Mouse (Mus musculus): ENCODE data around the gene Tdrd5. TPM values are rescaled to one million over a fixed set of nuclear protein-coding genes. Genes with fewer than 3 reads are reported as not detected.

Gene Tdrd5
- polyA plus RNA-seq, 1 experiment from 2014 or later: 0.49 TPM

DNA sequence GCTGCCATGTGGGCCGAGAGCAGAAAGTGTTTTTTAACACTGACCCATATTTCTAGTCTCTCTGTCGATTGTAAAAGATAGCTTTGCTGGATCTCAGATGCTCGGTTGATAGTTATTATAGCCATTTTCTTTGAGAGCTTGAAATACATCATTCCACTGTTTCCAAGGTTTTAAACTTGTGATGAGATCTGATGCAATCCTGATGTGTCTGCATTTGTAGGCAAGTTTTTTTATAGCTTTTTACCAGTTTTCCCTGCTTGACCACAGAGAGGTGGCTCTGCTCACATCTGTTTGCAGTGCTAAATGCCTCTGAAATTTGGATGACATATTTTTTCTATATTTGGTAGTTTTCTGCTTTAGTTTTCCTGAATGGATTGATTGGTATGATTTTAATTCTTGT is 55.6 kb downstream of the Tdrd5 start:
- WGBS: 62% methylated on average over 3 of the region's 3 CpGs
- H3K36me3 ChIP-seq (ENCODE audit: control insufficient read depth, insufficient read depth, low read length): no peaks in the 10 kb centered on the region
- H3K4me2 ChIP-seq (replicated peaks; ENCODE audit: low read depth, low read length): no peak overlapping the region
- no peak overlapping the region for H3K9ac ChIP-seq (replicated peaks; ENCODE audit: low read depth, low read length)
- H3K4me1 ChIP-seq (ENCODE audit: control insufficient read depth, insufficient read depth, low read length): no peaks in the 10 kb centered on the region
- no peaks in the 10 kb centered on the region for H3K9me3 ChIP-seq (ENCODE audit: control insufficient read depth, low read depth, low read length)
- no peak for ATAC-seq (ENCODE audit: insufficient number of reproducible peaks, insufficient read depth, low FRiP score, low read depth)
- no peak overlapping the region for H3K4me3 ChIP-seq (ENCODE audit: low read depth, low read length)
- no peaks in the 10 kb centered on the region for H3K27me3 ChIP-seq (ENCODE audit: control insufficient read depth, insufficient read depth, low read length)
- H3K27ac ChIP-seq (ENCODE audit: low read length): no peak overlapping the region

DNA sequence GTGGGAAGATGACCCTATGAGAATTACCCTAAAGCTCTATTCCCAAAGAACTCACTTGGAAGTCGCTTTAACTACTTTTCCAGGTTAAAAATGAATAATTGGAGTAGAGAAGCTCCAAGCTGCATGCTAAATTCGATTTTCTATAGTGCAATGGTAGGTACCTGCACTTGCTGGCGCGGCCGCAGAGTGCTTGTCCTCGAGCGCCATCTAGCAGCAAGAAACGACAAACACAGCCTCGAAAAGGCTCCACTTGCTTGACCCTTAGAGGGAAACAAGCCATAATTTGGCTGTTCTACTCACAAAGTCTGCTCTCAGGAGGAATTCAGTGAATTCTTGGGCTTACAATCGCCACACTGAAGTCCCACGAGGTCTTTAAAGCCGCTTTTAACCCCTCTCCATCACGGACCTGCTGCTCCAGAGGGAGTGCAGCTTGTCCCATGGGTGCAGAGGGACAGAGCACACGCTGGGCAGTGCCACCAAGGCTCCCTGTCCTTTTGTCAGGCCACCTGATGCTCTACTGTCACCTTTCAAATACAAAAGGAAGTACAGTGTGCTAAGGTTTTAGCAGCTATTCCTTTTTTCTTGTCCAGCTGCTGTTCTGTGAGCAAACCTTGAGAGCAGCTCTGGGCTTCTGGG is 61.6 kb downstream of the Tdrd5 start:
- ATAC-seq (ENCODE audit: insufficient number of reproducible peaks, insufficient read depth, low FRiP score, low read depth): no peak
- no peaks in the 10 kb centered on the region for H3K36me3 ChIP-seq (ENCODE audit: control insufficient read depth, insufficient read depth, low read length)
- no peak overlapping the region for H3K4me2 ChIP-seq (replicated peaks; ENCODE audit: low read depth, low read length)
- H3K4me1 ChIP-seq (ENCODE audit: control insufficient read depth, insufficient read depth, low read length): no peaks in the 10 kb centered on the region
- H3K4me3 ChIP-seq (ENCODE audit: low read depth, low read length): no peak overlapping the region
- H3K9me3 ChIP-seq (ENCODE audit: control insufficient read depth, low read depth, low read length): no peaks in the 10 kb centered on the region
- no peaks in the 10 kb centered on the region for H3K27me3 ChIP-seq (ENCODE audit: control insufficient read depth, insufficient read depth, low read length)
- no peak overlapping the region for H3K27ac ChIP-seq (ENCODE audit: low read length)
- no peak overlapping the region for H3K9ac ChIP-seq (replicated peaks; ENCODE audit: low read depth, low read length)
- WGBS: 9% methylated on average over 14 of the region's 14 CpGs

DNA sequence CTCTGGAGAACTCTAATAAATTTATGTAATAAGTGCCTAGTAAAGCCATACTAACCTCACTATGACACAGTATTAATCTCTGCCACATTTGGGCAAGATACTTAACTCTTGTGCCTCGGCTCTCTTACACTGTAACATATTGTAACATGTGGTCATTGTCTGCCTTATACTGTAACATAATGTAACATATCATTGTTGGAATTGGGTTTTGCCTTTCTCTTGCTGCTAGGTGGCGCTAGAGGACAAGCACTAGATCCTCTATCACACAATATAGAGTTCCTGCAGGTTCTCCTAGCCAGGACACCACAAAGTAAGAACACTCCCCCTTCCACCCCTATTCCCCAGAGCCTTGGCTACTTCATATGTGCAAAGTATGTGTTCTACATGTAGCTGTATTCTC is 62.4 kb downstream of the Tdrd5 start:
- no peaks in the 10 kb centered on the region for H3K9me3 ChIP-seq (ENCODE audit: control insufficient read depth, low read depth, low read length)
- H3K36me3 ChIP-seq (ENCODE audit: control insufficient read depth, insufficient read depth, low read length): no peaks in the 10 kb centered on the region
- H3K4me3 ChIP-seq (ENCODE audit: low read depth, low read length): no peak overlapping the region
- no peak overlapping the region for H3K9ac ChIP-seq (replicated peaks; ENCODE audit: low read depth, low read length)
- no peaks in the 10 kb centered on the region for H3K27me3 ChIP-seq (ENCODE audit: control insufficient read depth, insufficient read depth, low read length)
- no peak overlapping the region for H3K27ac ChIP-seq (ENCODE audit: low read length)
- 38% methylated on average over 2 of the region's 2 CpGs for WGBS
- no peak overlapping the region for H3K4me2 ChIP-seq (replicated peaks; ENCODE audit: low read depth, low read length)
- ATAC-seq (ENCODE audit: insufficient number of reproducible peaks, insufficient read depth, low FRiP score, low read depth): no peak
- no peaks in the 10 kb centered on the region for H3K4me1 ChIP-seq (ENCODE audit: control insufficient read depth, insufficient read depth, low read length)

DNA sequence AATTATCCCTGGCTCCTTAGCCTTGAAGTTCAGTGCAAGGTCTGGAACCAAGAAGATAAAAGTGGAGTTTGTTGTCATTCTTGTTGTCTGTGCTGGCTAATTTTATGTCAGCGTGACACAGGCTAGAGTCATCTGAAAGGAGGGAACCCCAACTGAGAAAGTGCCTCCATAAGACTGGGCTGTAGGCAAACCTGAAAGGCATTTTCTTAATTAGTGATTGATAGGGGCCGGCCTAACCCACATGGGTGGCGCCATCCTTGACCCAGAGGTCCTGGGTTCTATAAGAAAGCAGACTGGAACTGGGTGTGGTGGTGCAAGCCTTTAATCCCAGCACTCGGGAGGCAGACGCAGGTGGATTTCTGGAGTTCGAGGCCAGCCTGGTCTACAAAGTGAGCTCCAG is 72.3 kb downstream of the Tdrd5 start:
- WGBS: 85% methylated on average over 6 of the region's 6 CpGs
- H3K36me3 ChIP-seq (ENCODE audit: control insufficient read depth, insufficient read depth, low read length): no peaks in the 10 kb centered on the region
- no peaks in the 10 kb centered on the region for H3K9me3 ChIP-seq (ENCODE audit: control insufficient read depth, low read depth, low read length)
- no peak overlapping the region for H3K9ac ChIP-seq (replicated peaks; ENCODE audit: low read depth, low read length)
- H3K4me1 ChIP-seq (ENCODE audit: control insufficient read depth, insufficient read depth, low read length): peaks cover 5% of the 10 kb centered on the region; the same call in 1 of the 2 replicates
- H3K4me2 ChIP-seq (replicated peaks; ENCODE audit: low read depth, low read length): no peak overlapping the region
- no peak overlapping the region for H3K4me3 ChIP-seq (ENCODE audit: low read depth, low read length)
- no peak for ATAC-seq (ENCODE audit: insufficient number of reproducible peaks, insufficient read depth, low FRiP score, low read depth)
- H3K27ac ChIP-seq (ENCODE audit: low read length): no peak overlapping the region
- no peaks in the 10 kb centered on the region for H3K27me3 ChIP-seq (ENCODE audit: control insufficient read depth, insufficient read depth, low read length)

DNA sequence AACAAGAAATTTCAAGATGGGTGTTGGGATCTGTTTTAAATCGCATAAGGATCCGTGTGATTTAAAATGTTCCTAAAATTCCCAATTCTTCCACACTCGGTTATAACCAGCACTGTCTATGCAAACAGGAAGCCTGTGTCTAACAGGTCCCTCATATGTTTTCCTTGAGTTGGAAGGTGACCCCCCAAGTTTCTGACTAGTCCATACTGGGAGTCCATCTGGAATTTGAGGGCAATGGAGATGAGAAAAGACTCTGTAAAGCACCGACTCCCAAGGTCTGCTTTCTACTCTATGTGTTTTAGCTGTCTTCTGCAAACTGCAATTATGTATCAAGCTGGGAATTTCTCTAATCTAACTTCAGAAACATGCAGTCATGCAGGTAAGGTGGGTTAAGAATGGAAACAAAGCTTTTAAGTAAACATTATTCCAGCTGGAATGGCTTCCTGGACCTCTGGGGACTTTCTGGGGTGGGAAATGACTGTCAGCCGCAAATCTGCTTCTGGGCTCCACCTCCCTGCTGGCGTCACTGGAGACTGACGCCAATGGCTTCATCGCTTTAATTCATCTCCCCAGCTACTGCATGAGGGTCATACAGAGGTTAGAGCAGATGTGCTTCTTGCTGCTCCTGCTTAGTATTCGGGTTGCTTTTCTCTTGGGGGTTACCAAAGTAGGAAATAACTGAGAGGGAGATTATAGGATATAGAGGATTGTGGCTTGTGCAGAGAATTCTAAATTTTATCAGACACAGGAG is 73.0 kb downstream of the Tdrd5 start:
- Histone ChIP-seq H3K4me2 (replicated peaks; ENCODE audit: low read depth, low read length) (no peak overlapping the region; the same call in 1 of the 2 replicates), H3K36me3 (ENCODE audit: control insufficient read depth, insufficient read depth, low read length) (no peaks in the 10 kb centered on the region), H3K27me3 (ENCODE audit: control insufficient read depth, insufficient read depth, low read length) (no peaks in the 10 kb centered on the region), H3K9me3 (ENCODE audit: control insufficient read depth, low read depth, low read length) (no peaks in the 10 kb centered on the region), H3K4me3 (ENCODE audit: low read depth, low read length) (no peak overlapping the region), H3K9ac (replicated peaks; ENCODE audit: low read depth, low read length) (no peak overlapping the region), H3K27ac (ENCODE audit: low read length) (no peak overlapping the region), H3K4me1 (ENCODE audit: control insufficient read depth, insufficient read depth, low read length) (peaks cover 5% of the 10 kb centered on the region; the same call in 1 of the 2 replicates)
- 27% methylated on average over 9 of the region's 9 CpGs for WGBS
- ATAC-seq (ENCODE audit: insufficient number of reproducible peaks, insufficient read depth, low FRiP score, low read depth): 0 out of 2 replicates have a peak, but pooled peaks have one; percentile 49

DNA sequence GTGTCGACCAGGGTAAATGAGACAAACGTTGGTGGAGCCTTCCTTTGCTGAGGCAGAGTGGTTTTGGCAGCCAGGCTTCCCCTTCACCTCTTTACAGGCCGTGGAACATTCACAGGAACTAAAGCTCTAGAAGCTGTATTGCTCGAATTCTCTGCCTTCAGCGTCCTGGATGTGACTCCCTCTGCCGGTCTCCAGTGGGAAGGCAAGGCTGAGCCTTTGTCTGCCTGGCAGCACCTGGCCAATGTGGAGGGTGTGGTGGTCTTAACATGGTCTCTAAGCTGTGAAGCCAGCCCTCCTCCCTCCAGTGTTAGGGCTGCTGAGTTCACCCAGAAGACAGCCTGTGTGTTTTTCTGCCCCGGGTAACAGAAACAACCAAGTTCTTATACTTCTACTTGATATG is 74.0 kb downstream of the Tdrd5 start:
- Histone ChIP-seq H3K4me3 (ENCODE audit: low read depth, low read length) (no peak overlapping the region), H3K4me2 (replicated peaks; ENCODE audit: low read depth, low read length) (no peak overlapping the region), H3K36me3 (ENCODE audit: control insufficient read depth, insufficient read depth, low read length) (no peaks in the 10 kb centered on the region), H3K9ac (replicated peaks; ENCODE audit: low read depth, low read length) (no peak overlapping the region), H3K4me1 (ENCODE audit: control insufficient read depth, insufficient read depth, low read length) (peaks cover 5% of the 10 kb centered on the region; the same call in 1 of the 2 replicates), H3K9me3 (ENCODE audit: control insufficient read depth, low read depth, low read length) (no peaks in the 10 kb centered on the region), H3K27ac (ENCODE audit: low read length) (no peak overlapping the region), H3K27me3 (ENCODE audit: control insufficient read depth, insufficient read depth, low read length) (no peaks in the 10 kb centered on the region)
- ATAC-seq (ENCODE audit: insufficient number of reproducible peaks, insufficient read depth, low FRiP score, low read depth): no peak
- WGBS: 27% methylated on average over 7 of the region's 7 CpGs

DNA sequence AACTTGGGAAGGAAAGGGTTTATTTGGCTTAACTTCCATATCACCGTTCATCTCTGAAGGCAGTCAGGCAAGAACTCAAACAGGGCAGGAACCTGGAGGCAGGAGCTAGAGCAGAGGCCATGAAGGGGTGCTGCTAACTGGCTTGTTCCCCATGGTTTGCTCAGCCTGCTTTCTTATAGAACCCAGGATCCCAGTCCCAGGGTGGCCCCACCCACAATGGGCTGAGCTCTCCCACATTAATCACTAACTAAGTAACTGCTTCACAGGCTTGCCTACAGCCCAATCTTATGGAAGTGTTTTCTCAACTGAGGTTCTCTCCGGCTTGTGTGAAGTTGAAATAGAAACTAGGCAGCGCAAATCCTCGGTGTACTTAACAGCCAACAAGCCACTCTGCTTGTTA is 74.7 kb downstream of the Tdrd5 start:
- Histone ChIP-seq H3K4me2 (replicated peaks; ENCODE audit: low read depth, low read length) (no peak overlapping the region), H3K9ac (replicated peaks; ENCODE audit: low read depth, low read length) (0 out of 2 replicates have a peak overlapping the region, but pooled peaks have one; percentile 10), H3K4me3 (ENCODE audit: low read depth, low read length) (no peak overlapping the region), H3K4me1 (ENCODE audit: control insufficient read depth, insufficient read depth, low read length) (peaks cover 5% of the 10 kb centered on the region; the same call in 1 of the 2 replicates), H3K27me3 (ENCODE audit: control insufficient read depth, insufficient read depth, low read length) (no peaks in the 10 kb centered on the region), H3K9me3 (ENCODE audit: control insufficient read depth, low read depth, low read length) (no peaks in the 10 kb centered on the region), H3K36me3 (ENCODE audit: control insufficient read depth, insufficient read depth, low read length) (no peaks in the 10 kb centered on the region), H3K27ac (ENCODE audit: low read length) (no peak overlapping the region)
- ATAC-seq (ENCODE audit: insufficient number of reproducible peaks, insufficient read depth, low FRiP score, low read depth): no peak
- WGBS: 74% methylated on average over 4 of the region's 4 CpGs

DNA sequence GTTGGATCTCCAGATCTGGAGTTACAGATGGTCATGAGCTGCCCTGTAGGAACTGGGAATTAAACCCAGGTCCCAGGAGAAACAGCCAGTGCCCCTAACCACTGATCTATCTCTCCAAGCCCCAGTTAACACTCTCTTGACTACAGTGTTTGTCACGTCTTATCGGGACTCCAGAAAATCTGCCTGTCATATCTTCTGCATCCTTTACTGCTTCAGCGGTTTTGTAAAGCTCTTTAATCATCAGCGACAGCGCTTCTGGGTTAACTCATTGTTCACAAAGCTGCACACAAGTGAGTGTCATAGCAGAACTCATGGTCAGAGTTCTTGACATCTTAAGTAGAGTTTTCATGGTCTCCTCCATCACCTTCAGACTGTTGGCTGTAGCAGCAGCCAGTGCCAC is 76.6 kb downstream of the Tdrd5 start:
- Histone ChIP-seq H3K27me3 (ENCODE audit: control insufficient read depth, insufficient read depth, low read length) (no peaks in the 10 kb centered on the region), H3K4me2 (replicated peaks; ENCODE audit: low read depth, low read length) (no peak overlapping the region), H3K4me1 (ENCODE audit: control insufficient read depth, insufficient read depth, low read length) (peaks cover 8% of the 10 kb centered on the region), H3K9ac (replicated peaks; ENCODE audit: low read depth, low read length) (no peak overlapping the region), H3K9me3 (ENCODE audit: control insufficient read depth, low read depth, low read length) (no peaks in the 10 kb centered on the region), H3K4me3 (ENCODE audit: low read depth, low read length) (no peak overlapping the region), H3K27ac (ENCODE audit: low read length) (no peak overlapping the region), H3K36me3 (ENCODE audit: control insufficient read depth, insufficient read depth, low read length) (no peaks in the 10 kb centered on the region)
- no peak for ATAC-seq (ENCODE audit: insufficient number of reproducible peaks, insufficient read depth, low FRiP score, low read depth)
- 63% methylated on average over 5 of the region's 5 CpGs for WGBS

Measured in stomach, embryonic 14.5 days (tissue).